Comparison of ENCODE assay signal across 13 mouse cellular contexts in genomic region chr7:45437046-45437445, GRCm38 (mm10). TPM values are rescaled to one million over a fixed set of nuclear protein-coding genes. Genes with fewer than 3 reads are reported as not detected.
DNase-seq lines count a peak whose midpoint lies in the region; ATAC-seq lines count a peak whose summit lies in the region.
"Had no signal": no experiment of that assay in that cellular context is flagged by ENCODE, and none has a peak within 500 bp of the region (broad histone marks: within the 10 kb centered on the region; RNA-seq: fewer than 3 reads in every experiment).

No protein-coding gene starts in this region.

- no peak for DNase-seq in hindbrain, embryonic 10.5 days (ENCODE audit: low spot score)
- DNase-seq in right cerebral cortex, adult 18-20 months, result no peak
- DNase-seq: adrenal gland, postnatal 14 days; cerebellum, adult 2 months; forebrain, postnatal 0 days; thymus, postnatal 36 days had no signal

- no peaks in the 10 kb centered on the region for H3K27me3 ChIP-seq in hindbrain, embryonic 10.5 days (ENCODE audit: insufficient read depth, poor library complexity, severe bottlenecking)
- no peaks in the 10 kb centered on the region for H3K27me3 ChIP-seq in hindbrain, embryonic 16.5 days (replicated peaks; ENCODE audit: control insufficient read depth, insufficient read depth, low read length)
- no peaks in the 10 kb centered on the region; the same call in 1 of the 2 replicates for H3K27me3 ChIP-seq in midbrain, embryonic 12.5 days
- no peaks in the 10 kb centered on the region for H3K27me3 ChIP-seq in midbrain, embryonic 16.5 days (ENCODE audit: control insufficient read depth, insufficient read depth, low read depth, low read length)
- no peaks in the 10 kb centered on the region for H3K27me3 ChIP-seq in embryonic facial prominence, embryonic 13.5 days
- no peaks in the 10 kb centered on the region for H3K27me3 ChIP-seq in stomach, embryonic 16.5 days (ENCODE audit: control insufficient read depth, insufficient read depth, low read length)

- 30% methylated on average over 6 of the region's 6 CpGs for WGBS in hindbrain, embryonic 10.5 days
- 26% methylated on average over 6 of the region's 6 CpGs for WGBS in hindbrain, embryonic 16.5 days
- 34% methylated on average over 6 of the region's 6 CpGs for WGBS in midbrain, embryonic 12.5 days
- 28% methylated on average over 6 of the region's 6 CpGs for WGBS in midbrain, embryonic 16.5 days
- WGBS in embryonic facial prominence, embryonic 13.5 days, result 25% methylated on average over 6 of the region's 6 CpGs
- 48% methylated on average over 6 of the region's 6 CpGs for WGBS in stomach, embryonic 16.5 days

- H3K27ac ChIP-seq in hindbrain, embryonic 10.5 days, result no peak overlapping the region; the same call in 1 of the 2 replicates
- H3K27ac ChIP-seq in hindbrain, embryonic 16.5 days (ENCODE audit: low read depth, low read length), result no peak overlapping the region
- H3K27ac ChIP-seq in midbrain, embryonic 12.5 days (replicated peaks), result no peak overlapping the region
- no peak overlapping the region for H3K27ac ChIP-seq in midbrain, embryonic 16.5 days (ENCODE audit: low read length)
- peak overlapping the region; percentile 5; the same call in 1 of the 2 replicates for H3K27ac ChIP-seq in embryonic facial prominence, embryonic 13.5 days
- H3K27ac ChIP-seq in stomach, embryonic 16.5 days (ENCODE audit: low read length), result no peak overlapping the region

- H3K4me1 ChIP-seq in hindbrain, embryonic 10.5 days (replicated peaks), result peaks cover 46% of the 10 kb centered on the region
- H3K4me1 ChIP-seq in hindbrain, embryonic 16.5 days (ENCODE audit: control insufficient read depth, insufficient read depth, low read depth, low read length), result peaks cover 39% of the 10 kb centered on the region
- peaks cover 41% of the 10 kb centered on the region for H3K4me1 ChIP-seq in midbrain, embryonic 12.5 days
- peaks cover 30% of the 10 kb centered on the region for H3K4me1 ChIP-seq in midbrain, embryonic 16.5 days (ENCODE audit: control insufficient read depth, insufficient read depth, low read length)
- H3K4me1 ChIP-seq in embryonic facial prominence, embryonic 13.5 days, result peaks cover 43% of the 10 kb centered on the region
- peaks cover 37% of the 10 kb centered on the region for H3K4me1 ChIP-seq in stomach, embryonic 16.5 days (ENCODE audit: control insufficient read depth, insufficient read depth, low read length)

- no peak overlapping the region for H3K4me2 ChIP-seq in hindbrain, embryonic 16.5 days (ENCODE audit: low read length)
- H3K4me2 ChIP-seq in midbrain, embryonic 12.5 days (replicated peaks), result no peak overlapping the region
- no peak overlapping the region for H3K4me2 ChIP-seq in midbrain, embryonic 16.5 days (ENCODE audit: low read length)
- H3K4me2 ChIP-seq in embryonic facial prominence, embryonic 13.5 days, result peak overlapping the region; percentile 45
- H3K4me2 ChIP-seq in stomach, embryonic 16.5 days (ENCODE audit: low read depth, low read length), result peak overlapping the region; percentile 36; the same call in 1 of the 2 replicates

- no peaks in the 10 kb centered on the region for H3K9me3 ChIP-seq in hindbrain, embryonic 10.5 days
- no peaks in the 10 kb centered on the region for H3K9me3 ChIP-seq in hindbrain, embryonic 16.5 days (ENCODE audit: control insufficient read depth, low read length)
- no peaks in the 10 kb centered on the region for H3K9me3 ChIP-seq in midbrain, embryonic 12.5 days
- no peaks in the 10 kb centered on the region for H3K9me3 ChIP-seq in midbrain, embryonic 16.5 days (replicated peaks; ENCODE audit: control insufficient read depth, low read length, poor library complexity, severe bottlenecking)
- no peaks in the 10 kb centered on the region for H3K9me3 ChIP-seq in embryonic facial prominence, embryonic 13.5 days
- no peaks in the 10 kb centered on the region for H3K9me3 ChIP-seq in stomach, embryonic 16.5 days (replicated peaks; ENCODE audit: control insufficient read depth, low read length)

- peaks cover 37% of the 10 kb centered on the region for H3K36me3 ChIP-seq in hindbrain, embryonic 10.5 days
- H3K36me3 ChIP-seq in hindbrain, embryonic 16.5 days (ENCODE audit: control insufficient read depth, insufficient read depth, low read length), result peaks cover 12% of the 10 kb centered on the region
- peaks cover 30% of the 10 kb centered on the region for H3K36me3 ChIP-seq in midbrain, embryonic 12.5 days
- H3K36me3 ChIP-seq in midbrain, embryonic 16.5 days (ENCODE audit: control insufficient read depth, insufficient read depth, low read length), result peaks cover 2% of the 10 kb centered on the region
- peaks cover 25% of the 10 kb centered on the region for H3K36me3 ChIP-seq in embryonic facial prominence, embryonic 13.5 days
- H3K36me3 ChIP-seq in stomach, embryonic 16.5 days (ENCODE audit: control insufficient read depth, insufficient read depth, low read length), result no peaks in the 10 kb centered on the region

- H3K9ac ChIP-seq in hindbrain, embryonic 16.5 days (ENCODE audit: low read depth, low read length), result no peak overlapping the region
- peak overlapping the region; percentile 28; the same call in 1 of the 2 replicates for H3K9ac ChIP-seq in midbrain, embryonic 12.5 days (replicated peaks)
- H3K9ac ChIP-seq in midbrain, embryonic 16.5 days (ENCODE audit: low read depth, low read length), result no peak overlapping the region
- no peak overlapping the region for H3K9ac ChIP-seq in embryonic facial prominence, embryonic 13.5 days
- peak overlapping the region; percentile 53; the same call in 1 of the 2 replicates for H3K9ac ChIP-seq in stomach, embryonic 16.5 days (ENCODE audit: low read length)
- H3K9ac ChIP-seq: forebrain, postnatal 0 days had no signal

- no peak for ATAC-seq in hindbrain, embryonic 16.5 days
- no peak for ATAC-seq in midbrain, embryonic 12.5 days (ENCODE audit: low FRiP score, low read depth)
- ATAC-seq in midbrain, embryonic 16.5 days, result no peak
- no peak for ATAC-seq in embryonic facial prominence, embryonic 13.5 days (ENCODE audit: insufficient number of reproducible peaks, insufficient read depth, low FRiP score, low TSS enrichment, low read depth)
- no peak for ATAC-seq in stomach, embryonic 16.5 days (ENCODE audit: insufficient read depth, low FRiP score)
- ATAC-seq: forebrain, postnatal 0 days had no signal

- peak overlapping the region; percentile 32 for H3K4me3 ChIP-seq in hindbrain, embryonic 10.5 days
- H3K4me3 ChIP-seq in hindbrain, embryonic 16.5 days (ENCODE audit: low read length), result no peak overlapping the region
- H3K4me3 ChIP-seq in midbrain, embryonic 12.5 days, result no peak overlapping the region
- no peak overlapping the region for H3K4me3 ChIP-seq in midbrain, embryonic 16.5 days (ENCODE audit: low read depth, low read length)
- no peak overlapping the region for H3K4me3 ChIP-seq in embryonic facial prominence, embryonic 13.5 days
- H3K4me3 ChIP-seq in stomach, embryonic 16.5 days (replicated peaks; ENCODE audit: low read length), result no peak overlapping the region

RNA-seq across cellular contexts. Expression of gene Ruvbl2, which starts 0.8 kb away (rescaled TPM):
- polyA plus RNA-seq in hindbrain, embryonic 10.5 days (2016; fragmentation: Nextera tagmentation; extraction: Ambion mirVana), result 192 and 212 TPM in 2 replicates
- polyA plus RNA-seq in hindbrain, embryonic 16.5 days (2015; fragmentation: Nextera tagmentation; extraction: Ambion mirVana), result 94.3 and 108 TPM in 2 replicates
- 140 and 153 TPM in 2 replicates for polyA plus RNA-seq in midbrain, embryonic 12.5 days (2016; fragmentation: Nextera tagmentation; extraction: Ambion mirVana)
- 103 and 110 TPM in 2 replicates for polyA plus RNA-seq in midbrain, embryonic 16.5 days (2015; fragmentation: Nextera tagmentation; extraction: Ambion mirVana)
- 141 and 148 TPM in 2 replicates for polyA plus RNA-seq in embryonic facial prominence, embryonic 13.5 days (2015; fragmentation: Nextera tagmentation; extraction: Ambion mirVana)
- polyA plus RNA-seq in stomach, embryonic 16.5 days (2015; fragmentation: Nextera tagmentation; extraction: Ambion mirVana), result 115 and 118 TPM in 2 replicates

RNA-seq across cellular contexts. Expression of gene Gys1, which starts 2.4 kb away (rescaled TPM):
- polyA plus RNA-seq in hindbrain, embryonic 10.5 days (2016; fragmentation: Nextera tagmentation; extraction: Ambion mirVana), result 43.2 and 45.7 TPM in 2 replicates
- polyA plus RNA-seq in hindbrain, embryonic 16.5 days (2015; fragmentation: Nextera tagmentation; extraction: Ambion mirVana), result 25.5 and 28.7 TPM in 2 replicates
- polyA plus RNA-seq in midbrain, embryonic 12.5 days (2016; fragmentation: Nextera tagmentation; extraction: Ambion mirVana), result 29.7 and 32.4 TPM in 2 replicates
- polyA plus RNA-seq in midbrain, embryonic 16.5 days (2015; fragmentation: Nextera tagmentation; extraction: Ambion mirVana), result 20.9 and 21.8 TPM in 2 replicates
- 38.0 and 39.6 TPM in 2 replicates for polyA plus RNA-seq in embryonic facial prominence, embryonic 13.5 days (2015; fragmentation: Nextera tagmentation; extraction: Ambion mirVana)
- 46.3 and 47.3 TPM in 2 replicates for polyA plus RNA-seq in stomach, embryonic 16.5 days (2015; fragmentation: Nextera tagmentation; extraction: Ambion mirVana)

RNA-seq across cellular contexts. Expression of gene Lhb, which starts 16.4 kb away (rescaled TPM):
- 0.60 and 1.5 TPM in 2 replicates for polyA plus RNA-seq in hindbrain, embryonic 10.5 days (2016; fragmentation: Nextera tagmentation; extraction: Ambion mirVana)
- 2.0 and 2.3 TPM in 2 replicates for polyA plus RNA-seq in hindbrain, embryonic 16.5 days (2015; fragmentation: Nextera tagmentation; extraction: Ambion mirVana)
- polyA plus RNA-seq in midbrain, embryonic 12.5 days (2016; fragmentation: Nextera tagmentation; extraction: Ambion mirVana), result not detected in 2 replicates
- polyA plus RNA-seq in midbrain, embryonic 16.5 days (2015; fragmentation: Nextera tagmentation; extraction: Ambion mirVana), result 0.39 and 0.88 TPM in 2 replicates
- 0.41 and 1.2 TPM in 2 replicates for polyA plus RNA-seq in embryonic facial prominence, embryonic 13.5 days (2015; fragmentation: Nextera tagmentation; extraction: Ambion mirVana)
- polyA plus RNA-seq in stomach, embryonic 16.5 days (2015; fragmentation: Nextera tagmentation; extraction: Ambion mirVana), result not detected in 2 replicates
- polyA plus RNA-seq: neural tube, embryonic 14.5 days; small intestine, adult 2 months had no signal

RNA-seq across cellular contexts. Expression of gene Ftl1, which starts 22.6 kb away (rescaled TPM):
- 5,819 and 7,209 TPM in 2 replicates for polyA plus RNA-seq in hindbrain, embryonic 10.5 days (2016; fragmentation: Nextera tagmentation; extraction: Ambion mirVana)
- polyA plus RNA-seq in hindbrain, embryonic 16.5 days (2015; fragmentation: Nextera tagmentation; extraction: Ambion mirVana), result 5,303 and 5,527 TPM in 2 replicates
- polyA plus RNA-seq in midbrain, embryonic 12.5 days (2016; fragmentation: Nextera tagmentation; extraction: Ambion mirVana), result 5,715 and 6,077 TPM in 2 replicates
- polyA plus RNA-seq in midbrain, embryonic 16.5 days (2015; fragmentation: Nextera tagmentation; extraction: Ambion mirVana), result 5,323 and 5,449 TPM in 2 replicates
- polyA plus RNA-seq in embryonic facial prominence, embryonic 13.5 days (2015; fragmentation: Nextera tagmentation; extraction: Ambion mirVana), result 5,253 and 5,612 TPM in 2 replicates
- polyA plus RNA-seq in stomach, embryonic 16.5 days (2015; fragmentation: Nextera tagmentation; extraction: Ambion mirVana), result 4,462 and 4,467 TPM in 2 replicates

RNA-seq across cellular contexts. Expression of gene Ntf5, which starts 23.6 kb away (rescaled TPM):
- polyA plus RNA-seq in hindbrain, embryonic 10.5 days (2016; fragmentation: Nextera tagmentation; extraction: Ambion mirVana), result 1.0 and 1.1 TPM in 2 replicates
- 0.15 and 0.27 TPM in 2 replicates for polyA plus RNA-seq in hindbrain, embryonic 16.5 days (2015; fragmentation: Nextera tagmentation; extraction: Ambion mirVana)
- 0.22 and 0.43 TPM in 2 replicates for polyA plus RNA-seq in midbrain, embryonic 12.5 days (2016; fragmentation: Nextera tagmentation; extraction: Ambion mirVana)
- polyA plus RNA-seq in midbrain, embryonic 16.5 days (2015; fragmentation: Nextera tagmentation; extraction: Ambion mirVana), result not detected in 2 replicates
- polyA plus RNA-seq in embryonic facial prominence, embryonic 13.5 days (2015; fragmentation: Nextera tagmentation; extraction: Ambion mirVana), result 4.6 and 6.1 TPM in 2 replicates
- polyA plus RNA-seq in stomach, embryonic 16.5 days (2015; fragmentation: Nextera tagmentation; extraction: Ambion mirVana), result 1.3 and 1.6 TPM in 2 replicates
- polyA plus RNA-seq: neural tube, embryonic 14.5 days had no signal

Comparison
In these comparisons a context has a peak if more than half of its experiments do, and no peak if none do; other contexts are left out.
1. H3K9ac ChIP-seq: peak in midbrain, embryonic 12.5 days (single experiment) and stomach, embryonic 16.5 days (single experiment); none in hindbrain, embryonic 16.5 days (single experiment), midbrain, embryonic 16.5 days (single experiment) and embryonic facial prominence, embryonic 13.5 days (single experiment).
2. H3K4me2 ChIP-seq: peak in embryonic facial prominence, embryonic 13.5 days (single experiment) and stomach, embryonic 16.5 days (single experiment); none in hindbrain, embryonic 16.5 days (single experiment), midbrain, embryonic 12.5 days (single experiment) and midbrain, embryonic 16.5 days (single experiment).